Comparison of ENCODE assay signal across 9 mouse cellular contexts in genomic region chr17:69672530-69672929, GRCm38 (mm10).
DNase-seq lines count a peak whose midpoint lies in the region; ATAC-seq and TF ChIP-seq lines count a peak whose summit lies in the region.
"Had no signal": no experiment of that assay in that cellular context is flagged by ENCODE, and none has a peak within 500 bp of the region (broad histone marks: within the 10 kb centered on the region; RNA-seq: fewer than 3 reads in every experiment).

No protein-coding gene starts in this region.

- no peak for ATAC-seq in kidney, embryonic 15.5 days (replicated peaks; ENCODE audit: low FRiP score)
- peak; percentile 97 for ATAC-seq in forebrain, postnatal 0 days
- no peak for ATAC-seq in erythroblast, adult 5-6 weeks (replicated peaks; ENCODE audit: low FRiP score, poor library complexity, severe bottlenecking)
- no peak for ATAC-seq in liver, postnatal 0 days

- no peak for TF ChIP-seq EP300 in liver, postnatal 0 days (IDR thresholded peaks at IDR 0.05; ENCODE audit: low read depth)

- H3K27ac ChIP-seq in kidney, embryonic 15.5 days, result no peak overlapping the region
- no peak overlapping the region for H3K27ac ChIP-seq in forebrain, postnatal 0 days (ENCODE audit: low read depth, low read length)
- no peak overlapping the region for H3K27ac ChIP-seq in liver, postnatal 0 days (ENCODE audit: low read depth)
- H3K27ac ChIP-seq: embryonic facial prominence, embryonic 12.5 days had no signal

- H3K4me2 ChIP-seq in kidney, embryonic 15.5 days, result no peak overlapping the region
- H3K4me2 ChIP-seq in forebrain, postnatal 0 days (ENCODE audit: low read depth), result no peak overlapping the region
- H3K4me2 ChIP-seq in liver, postnatal 0 days (ENCODE audit: low read depth, low read length), result no peak overlapping the region
- H3K4me2 ChIP-seq: embryonic facial prominence, embryonic 12.5 days had no signal

- no peak for TF ChIP-seq CTCF in forebrain, postnatal 0 days (IDR thresholded peaks at IDR 0.05; ENCODE audit: low read depth)
- no peak for TF ChIP-seq CTCF in liver, postnatal 0 days (IDR thresholded peaks at IDR 0.05; ENCODE audit: low read depth)

- no peak overlapping the region for H3K9ac ChIP-seq in kidney, embryonic 15.5 days
- no peak overlapping the region for H3K9ac ChIP-seq in forebrain, postnatal 0 days
- H3K9ac ChIP-seq in liver, postnatal 0 days (replicated peaks), result no peak overlapping the region
- H3K9ac ChIP-seq: embryonic facial prominence, embryonic 12.5 days had no signal

- H3K36me3 ChIP-seq in kidney, embryonic 15.5 days, result no peaks in the 10 kb centered on the region
- H3K36me3 ChIP-seq in forebrain, postnatal 0 days (ENCODE audit: insufficient read depth), result no peaks in the 10 kb centered on the region
- no peaks in the 10 kb centered on the region for H3K36me3 ChIP-seq in liver, postnatal 0 days (replicated peaks; ENCODE audit: insufficient read depth, low read length)
- H3K36me3 ChIP-seq: embryonic facial prominence, embryonic 12.5 days had no signal

- H3K27me3 ChIP-seq in kidney, embryonic 15.5 days, result no peaks in the 10 kb centered on the region
- no peaks in the 10 kb centered on the region for H3K27me3 ChIP-seq in forebrain, postnatal 0 days (ENCODE audit: insufficient read depth, low read length)
- no peaks in the 10 kb centered on the region for H3K27me3 ChIP-seq in liver, postnatal 0 days (ENCODE audit: insufficient read depth, low read length)
- H3K27me3 ChIP-seq: embryonic facial prominence, embryonic 12.5 days had no signal

- H3K9me3 ChIP-seq in kidney, embryonic 15.5 days (replicated peaks), result no peaks in the 10 kb centered on the region
- H3K9me3 ChIP-seq in forebrain, postnatal 0 days (ENCODE audit: low read length), result no peaks in the 10 kb centered on the region
- H3K9me3 ChIP-seq in liver, postnatal 0 days (ENCODE audit: low read length), result no peaks in the 10 kb centered on the region; the same call in 1 of the 2 replicates
- H3K9me3 ChIP-seq: embryonic facial prominence, embryonic 12.5 days had no signal

- H3K4me3 ChIP-seq in kidney, embryonic 15.5 days (replicated peaks), result no peak overlapping the region
- no peak overlapping the region for H3K4me3 ChIP-seq in forebrain, postnatal 0 days (ENCODE audit: low read depth, low read length)
- no peak overlapping the region for H3K4me3 ChIP-seq in liver, postnatal 0 days (ENCODE audit: low read depth, low read length)
- H3K4me3 ChIP-seq: embryonic facial prominence, embryonic 12.5 days had no signal

- DNase-seq in kidney, adult 11 months, result peak; percentile 64
- peak; percentile 83 for DNase-seq in adrenal gland, postnatal 10 days
- peak; percentile 78 for DNase-seq in forebrain, postnatal 0 days
- DNase-seq in layer of hippocampus, adult 9-10 months (ENCODE audit: low spot score), result peak; percentile 13
- peak; percentile 56 for DNase-seq in right cerebral cortex, adult 18-20 months
- no peak for DNase-seq in liver, postnatal 0 days

- 90% methylated on average over 3 of the region's 3 CpGs for WGBS in kidney, embryonic 15.5 days
- 50% methylated on average over 3 of the region's 3 CpGs for WGBS in forebrain, postnatal 0 days
- WGBS in liver, postnatal 0 days (ENCODE audit: insufficient replicate concordance), result 78% methylated on average over 3 of the region's 3 CpGs

- H3K4me1 ChIP-seq in kidney, embryonic 15.5 days, result no peaks in the 10 kb centered on the region
- no peaks in the 10 kb centered on the region for H3K4me1 ChIP-seq in forebrain, postnatal 0 days (ENCODE audit: insufficient read depth)
- H3K4me1 ChIP-seq in liver, postnatal 0 days (ENCODE audit: insufficient read depth), result no peaks in the 10 kb centered on the region
- H3K4me1 ChIP-seq: embryonic facial prominence, embryonic 12.5 days had no signal
